Mouse (Mus musculus) liver, adult 2 months (tissue): ENCODE measurements around the gene Snn.

ENCODE experiments used
- CTCF ChIP-seq: fragments of 200-500 bp; IDR thresholded peaks from 2 replicates; pipeline ENCODE4 v1.5.1; 2011; ENCODE audit warnings: low read depth, low read length, control low read depth
- POLR2A ChIP-seq: fragments of 200-500 bp; IDR thresholded peaks from 2 replicates; pipeline ENCODE4 v1.6.1; 2011; ENCODE audit warnings: low read length, control low read depth; ENCODE audit not compliant: insufficient read depth; ENCODE audit errors: extremely low read depth

- no peak for TF ChIP-seq CTCF
- TF ChIP-seq POLR2A, result no peak
Measured at GRCm38 (mm10) chr16:11047130-11047529, 13.6 kb upstream of the Snn start.
